Mouse (Mus musculus) adrenal gland, postnatal 25 days (tissue): Measurements from ENCODE around the gene Gpcpd1. TPM values are rescaled to one million over a fixed set of nuclear protein-coding genes. Genes with fewer than 3 reads are reported as not detected.

Source experiments
- total RNA-seq: library from RNA; stranded (reverse); gene quantifications from 2 replicates; pipeline ENCODE4 v1.2.3, GENCODE M21; 2021

The Gpcpd1 gene
- total RNA-seq, 1 experiment from 2014 or later: 57.3 TPM

Other genes with a start within 250 kb of the Gpcpd1 start
- gene Prokr2, start 202.3 kb downstream of the Gpcpd1 start, total RNA-seq: not detected in 2 replicates
- gene Shld1, start 99.2 kb upstream of the Gpcpd1 start, total RNA-seq: 8.8 and 13.8 TPM in 2 replicates
- gene Chgb, start 193.5 kb upstream of the Gpcpd1 start, total RNA-seq: 1,899 and 1,907 TPM in 2 replicates
- gene Trmt6, start 228.3 kb upstream of the Gpcpd1 start, total RNA-seq: 21.9 and 25.3 TPM in 2 replicates
- gene Mcm8, start 228.4 kb upstream of the Gpcpd1 start, total RNA-seq: 5.8 and 6.6 TPM in 2 replicates